Comparison of ENCODE assay signal across 32 mouse cellular contexts in genomic region chr9:77510574-77510973, GRCm38 (mm10). TPM values are rescaled to one million over a fixed set of nuclear protein-coding genes. Genes with fewer than 3 reads are reported as not detected.
DNase-seq lines count a peak whose midpoint lies in the region; ATAC-seq and TF ChIP-seq lines count a peak whose summit lies in the region.
"Had no signal": no experiment of that assay in that cellular context is flagged by ENCODE, and none has a peak within 500 bp of the region (broad histone marks: within the 10 kb centered on the region; RNA-seq: fewer than 3 reads in every experiment).

No protein-coding gene starts in this region.

- H3K27me3 ChIP-seq in lung, embryonic 14.5 days (ENCODE audit: insufficient read depth, low read length): no peaks in the 10 kb centered on the region
- H3K27me3 ChIP-seq: CH12.LX; embryonic facial prominence, embryonic 13.5 days; heart, embryonic 12.5 days; heart, embryonic 15.5 days; hindbrain, embryonic 13.5 days; Patski had no signal

- peak; percentile 40 for DNase-seq in lung, embryonic 14.5 days
- no peak for DNase-seq in lung, postnatal 25 days (ENCODE audit: low spot score)
- peak; percentile 21 for DNase-seq in testis, postnatal 10 days (ENCODE audit: low spot score)
- DNase-seq in testis, postnatal 14 days (ENCODE audit: low spot score): no peak
- peak; percentile 26 for DNase-seq in lung, postnatal 10 days
- no peak for DNase-seq in kidney, postnatal 10 days
- DNase-seq: adrenal gland, adult 2 months; adrenal gland, postnatal 14 days; B cell, adult 2 months; cerebellum, adult 11-12 months; cerebellum, adult 8-10 months; cerebellum, postnatal 10 days; cerebellum, postnatal 36 days; embryo, embryonic 11 days; forebrain, postnatal 0 days; gastrocnemius, adult 2 months; gastrocnemius, postnatal 14 days; heart, adult 18-20 months; heart, postnatal 10 days; heart, postnatal 36 days had no signal

- no peaks in the 10 kb centered on the region for H3K9me3 ChIP-seq in lung, embryonic 14.5 days (ENCODE audit: low read depth, low read length)
- H3K9me3 ChIP-seq: embryonic facial prominence, embryonic 10.5 days; embryonic facial prominence, embryonic 13.5 days; forebrain, embryonic 13.5 days; heart, embryonic 12.5 days; heart, embryonic 15.5 days; hindbrain, embryonic 10.5 days; hindbrain, embryonic 13.5 days had no signal

- no peak overlapping the region for H3K4me2 ChIP-seq in lung, embryonic 14.5 days
- H3K4me2 ChIP-seq: embryonic facial prominence, embryonic 13.5 days; forebrain, embryonic 13.5 days; heart, embryonic 12.5 days; heart, embryonic 15.5 days; hindbrain, embryonic 13.5 days had no signal

- peak; percentile 47; the same call in 1 of the 2 replicates for ATAC-seq in lung, embryonic 14.5 days (ENCODE audit: insufficient read depth)
- ATAC-seq: forebrain, embryonic 13.5 days; forebrain, postnatal 0 days; hindbrain, embryonic 16.5 days; Patski had no signal

- H3K9ac ChIP-seq in lung, embryonic 14.5 days: no peak overlapping the region
- H3K9ac ChIP-seq: embryonic facial prominence, embryonic 13.5 days; forebrain, embryonic 13.5 days; forebrain, postnatal 0 days; heart, embryonic 12.5 days; heart, embryonic 15.5 days; hindbrain, embryonic 13.5 days had no signal

- WGBS in lung, embryonic 14.5 days: 48% methylated on average over 8 of the region's 8 CpGs

- H3K27ac ChIP-seq in lung, embryonic 14.5 days (ENCODE audit: low read depth): no peak overlapping the region
- H3K27ac ChIP-seq: embryonic facial prominence, embryonic 10.5 days; embryonic facial prominence, embryonic 13.5 days; forebrain, embryonic 13.5 days; gastrocnemius, adult 2 months; heart, embryonic 15.5 days; hindbrain, embryonic 10.5 days; hindbrain, embryonic 13.5 days had no signal

- no peaks in the 10 kb centered on the region for H3K4me1 ChIP-seq in lung, embryonic 14.5 days (ENCODE audit: insufficient read depth)

- no peak for TF ChIP-seq CTCF in lung, embryonic 14.5 days (IDR thresholded peaks at IDR 0.05; ENCODE audit: low read depth)

- H3K4me3 ChIP-seq in lung, embryonic 14.5 days (ENCODE audit: low read depth, low read length): no peak overlapping the region
- H3K4me3 ChIP-seq: embryonic facial prominence, embryonic 10.5 days; embryonic facial prominence, embryonic 13.5 days; erythroblast, embryonic 14.5 days; forebrain, embryonic 13.5 days; gastrocnemius, adult 2 months; heart, embryonic 12.5 days; heart, embryonic 15.5 days; hindbrain, embryonic 10.5 days; hindbrain, embryonic 13.5 days had no signal

- no peaks in the 10 kb centered on the region for H3K36me3 ChIP-seq in lung, embryonic 14.5 days (ENCODE audit: insufficient read depth)
- H3K36me3 ChIP-seq: embryonic facial prominence, embryonic 10.5 days; embryonic facial prominence, embryonic 13.5 days; G1E; heart, embryonic 12.5 days; heart, embryonic 15.5 days; hindbrain, embryonic 10.5 days; hindbrain, embryonic 13.5 days had no signal

RNA-seq across cellular contexts. Expression of gene Lrrc1, which starts 34.1 kb away (rescaled TPM):
- 9.3 and 9.5 TPM in 2 replicates for polyA plus RNA-seq in lung, embryonic 14.5 days (2014; fragmentation: Nextera tagmentation; extraction: Ambion mirVana)
- polyA plus RNA-seq: G1E had no signal

Comparison
In these comparisons a context has a peak if more than half of its experiments do, and no peak if none do; other contexts are left out.
1. DNase-seq: peak in lung, embryonic 14.5 days (single experiment), testis, postnatal 10 days (single experiment) and lung, postnatal 10 days (single experiment); none in lung, postnatal 25 days (single experiment), testis, postnatal 14 days (single experiment) and kidney, postnatal 10 days (single experiment).